Mouse (Mus musculus): ENCODE data around the gene Mrps30.
"Not testable (repeated sequence)": the region's sequence is repeated elsewhere in the genome, so short reads cannot be mapped to it uniquely, and the experiment has no call there.

Gene Mrps30

GRCm38 (mm10) chr13:118386511-118387447 is at the start of gene Mrps30, which contains the start of gene B430218F22Rik:
Gene Mrps30 (minus strand): TSS chr13:118387252.
Gene B430218F22Rik (plus strand): TSS chr13:118386630.
- peak; percentile 91 to 94 for DNase-seq (ENCODE audit: low spot score in 2 of 2)

- DNase-seq (ENCODE audit: low spot score in 2 of 2) = no peak
Observed at GRCm38 (mm10) chr13:118420847-118421246, 33.8 kb upstream of the Mrps30 start.

DNA sequence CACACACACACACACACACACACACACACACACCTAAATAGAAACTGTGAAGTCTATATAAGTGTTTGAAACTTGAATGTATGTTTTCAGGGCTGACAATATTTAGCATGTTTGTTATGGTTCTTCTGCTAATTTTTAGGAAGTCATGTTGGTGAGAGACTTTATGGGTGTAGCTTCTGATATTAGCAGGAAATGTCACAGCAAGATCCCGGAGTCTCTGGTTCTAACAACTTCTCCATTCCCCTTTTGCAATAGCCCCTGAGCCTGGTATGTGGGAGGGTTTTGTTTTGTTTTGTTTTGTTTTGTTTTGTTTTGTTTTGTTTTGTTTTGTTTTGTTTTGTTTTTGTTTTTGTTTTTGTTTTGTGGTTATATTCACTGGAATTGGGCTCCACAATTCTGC is 33.4 kb upstream of the Mrps30 start:
- no peak for DNase-seq (ENCODE audit: low spot score in 2 of 2)

DNA sequence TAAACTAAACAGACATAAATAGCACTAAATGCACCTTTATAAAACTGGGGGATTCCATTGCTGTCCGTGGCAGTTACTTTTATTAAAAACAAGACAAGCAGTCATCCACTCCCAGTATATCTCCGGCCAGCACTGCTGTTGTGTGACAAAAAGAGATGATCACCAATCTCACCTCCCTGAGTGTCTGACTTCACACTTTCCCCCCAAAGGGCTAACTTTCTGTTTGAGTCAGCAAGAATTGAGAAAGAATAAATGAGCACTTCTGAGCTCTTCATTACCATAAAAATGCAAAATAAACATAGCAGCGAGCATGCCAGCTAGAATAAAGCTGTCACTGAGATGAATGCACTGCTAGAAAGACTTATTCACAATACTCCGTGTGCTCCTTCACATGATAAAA is 31.1 kb upstream of the Mrps30 start:
- no peak for DNase-seq (ENCODE audit: low spot score in 2 of 2)

DNA sequence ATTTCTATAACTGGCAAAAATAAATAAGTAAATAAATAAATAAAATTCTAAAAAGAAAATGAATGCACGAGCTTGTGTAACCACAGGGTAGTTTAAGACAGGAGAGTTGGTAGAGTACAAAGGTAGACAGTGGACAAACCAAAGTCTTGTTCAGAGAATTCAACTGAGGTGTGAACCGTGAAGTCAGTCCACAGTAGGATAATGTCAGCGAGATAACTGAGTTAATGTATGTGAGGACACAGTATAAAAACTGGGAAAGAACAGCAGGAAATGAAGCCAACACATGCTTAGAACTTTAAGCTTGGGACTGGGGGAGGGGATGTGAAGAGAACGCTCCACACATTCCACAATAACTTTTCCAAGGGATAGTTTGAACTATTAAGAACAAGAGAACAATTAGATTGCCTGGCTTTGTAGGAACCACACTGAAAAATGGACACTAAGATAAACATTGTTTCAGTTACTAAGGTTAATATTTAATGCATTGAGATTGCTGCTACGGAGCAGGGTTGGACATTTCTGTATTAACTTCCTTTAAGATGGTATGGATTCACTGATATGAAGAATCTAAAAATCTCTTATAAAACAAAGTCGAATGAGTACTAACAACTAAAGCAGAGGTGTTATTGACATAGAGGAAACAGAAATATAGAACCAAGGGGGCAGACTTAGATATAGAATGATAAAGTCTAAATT is 24.4 kb upstream of the Mrps30 start:
- DNase-seq (ENCODE audit: low spot score in 2 of 2) = no peak

- DNase-seq (ENCODE audit: low spot score in 2 of 2) = no peak
Observed at GRCm38 (mm10) chr13:118403544-118403943, 16.5 kb upstream of the Mrps30 start.

DNA sequence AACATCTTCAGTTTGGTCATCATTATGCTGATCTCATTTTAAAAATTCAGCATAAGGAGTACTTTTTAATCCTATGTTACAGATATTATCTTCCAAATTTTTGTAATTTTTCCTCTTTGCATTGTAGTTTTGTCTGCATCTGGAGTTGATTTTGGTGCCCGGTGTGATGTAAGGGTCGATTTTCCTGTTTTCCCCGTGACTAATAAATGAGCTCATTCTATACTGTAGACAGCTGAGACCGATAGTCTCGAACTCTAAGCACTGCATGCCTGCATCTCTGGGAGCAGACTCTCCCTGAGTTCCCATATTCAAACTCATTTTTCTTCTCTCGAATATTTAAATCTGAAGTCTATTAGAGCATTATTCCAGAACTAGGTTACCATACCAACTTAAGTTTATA is 13.3 kb upstream of the Mrps30 start:
- no peak for DNase-seq (ENCODE audit: low spot score in 2 of 2)

GRCm38 (mm10) chr13:118395803-118396202 is 8.8 kb upstream of the Mrps30 start:
- DNase-seq (ENCODE audit: low spot score in 2 of 2) = no peak

DNA sequence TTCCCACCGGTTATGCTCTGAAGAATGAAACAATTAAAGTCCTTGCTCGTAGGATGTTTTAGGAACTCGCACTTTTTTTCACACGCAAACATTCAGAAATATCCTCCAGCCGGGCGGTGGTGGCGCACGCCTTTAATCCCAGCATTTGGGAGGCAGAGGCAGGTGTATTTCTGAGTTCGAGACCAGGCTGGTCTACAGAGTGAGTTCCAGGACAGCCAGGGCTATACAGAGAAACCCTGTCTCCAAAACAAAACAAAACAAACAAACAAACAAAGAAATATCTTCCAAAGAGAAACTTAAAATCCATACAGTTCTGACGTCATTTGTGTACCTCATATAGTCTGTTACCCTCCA is 373 bp upstream of the Mrps30 start:
- not testable (repeated sequence) for DNase-seq (ENCODE audit: low spot score in 2 of 2)

DNA sequence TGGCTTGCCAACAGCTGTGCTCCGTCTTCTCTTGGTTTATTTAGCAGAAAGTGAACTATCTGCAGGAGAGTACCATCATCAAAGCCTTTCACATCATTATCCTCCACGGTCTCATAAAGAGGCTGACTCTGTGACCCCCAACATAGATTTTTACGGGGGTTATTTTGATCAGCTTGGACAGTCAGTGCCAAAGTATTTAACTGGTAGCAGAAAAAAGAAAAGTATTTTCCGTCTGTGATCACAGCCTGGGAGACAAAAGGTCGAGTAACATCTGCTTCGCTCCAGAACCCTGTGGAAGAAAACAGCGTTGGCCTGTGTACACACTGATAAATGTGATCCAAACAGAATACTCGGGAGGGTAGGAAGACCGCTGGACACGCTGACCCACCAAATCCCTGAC is 6.7 kb downstream of the Mrps30 start:
- no peak for DNase-seq (ENCODE audit: low spot score in 2 of 2)

GRCm38 (mm10) chr13:118379155-118379554 is 7.9 kb downstream of the Mrps30 start:
- DNase-seq (ENCODE audit: low spot score in 2 of 2) = peak in 1 of 2 experiments; percentile 27

- no peak for DNase-seq (ENCODE audit: low spot score in 2 of 2)
Observed at GRCm38 (mm10) chr13:118372871-118373270, 14.2 kb downstream of the Mrps30 start.

- no peak for DNase-seq (ENCODE audit: low spot score in 2 of 2)
Observed at GRCm38 (mm10) chr13:118365774-118366173, 21.3 kb downstream of the Mrps30 start.

DNA sequence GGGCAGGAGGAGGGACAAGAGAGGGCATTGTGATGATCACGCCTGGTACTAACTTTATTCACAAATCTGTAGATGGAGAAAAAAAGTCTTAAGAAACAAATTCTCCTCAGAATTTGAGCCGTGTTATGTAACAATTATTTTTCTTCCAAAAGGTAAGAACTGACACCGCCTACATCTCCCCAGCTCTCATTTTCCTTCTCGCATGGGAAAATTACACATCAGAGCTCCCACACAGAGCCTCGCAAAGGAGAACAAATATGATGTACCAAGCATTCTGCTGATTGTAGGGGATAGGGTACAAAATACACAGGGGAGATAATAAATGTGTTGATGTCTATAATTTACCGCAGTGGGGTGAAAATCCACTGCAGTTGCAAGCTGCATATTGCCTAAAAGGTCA is 23.7 kb downstream of the Mrps30 start:
- DNase-seq (ENCODE audit: low spot score in 2 of 2) = no peak

GRCm38 (mm10) chr13:118350870-118351269 is 36.2 kb downstream of the Mrps30 start:
- no peak for DNase-seq (ENCODE audit: low spot score in 2 of 2)

DNA sequence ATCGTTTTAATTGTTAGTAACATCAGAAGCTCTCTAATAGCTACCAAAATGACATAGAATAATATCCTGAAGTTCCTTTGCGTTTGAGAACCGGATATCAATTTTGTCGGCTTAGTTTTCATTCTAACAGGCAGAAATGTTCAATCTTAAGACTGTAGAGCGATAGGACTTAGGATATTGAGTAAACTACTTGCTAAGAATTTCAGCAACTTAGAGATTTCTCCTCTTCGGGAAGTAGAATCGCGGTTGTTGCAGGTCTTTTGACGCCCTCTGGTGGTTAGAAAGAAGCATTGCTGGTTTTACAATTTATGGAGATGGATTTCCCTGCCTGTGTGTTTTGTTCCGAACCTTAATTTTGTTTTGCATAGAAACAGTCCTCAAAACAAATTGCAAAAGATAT is 36.8 kb downstream of the Mrps30 start:
- DNase-seq (ENCODE audit: low spot score in 2 of 2) = no peak
